Mouse (Mus musculus) bone marrow macrophage, adult 2 months (primary cell): ENCODE results near the gene Hivep2.

ENCODE experiments used
- CTCF ChIP-seq: IDR thresholded peaks from 2 replicates; pipeline ENCODE4 v1.5.1; 2012; ENCODE audit warnings: low read depth, mild to moderate bottlenecking, low read length, moderate library complexity
- POLR2A ChIP-seq: IDR thresholded peaks from 2 replicates; pipeline ENCODE4 v1.6.1; 2012; ENCODE audit warnings: mild to moderate bottlenecking, low read depth, low read length, borderline replicate concordance

GRCm38 (mm10) chr10:13968989-13969388 is 3.1 kb downstream of the Hivep2 start:
- TF ChIP-seq CTCF (no peak), POLR2A (no peak)
